Mouse (Mus musculus) liver, embryonic 14.5 days (tissue): Measurements from ENCODE around the gene Gas1. TPM values are rescaled to one million over a fixed set of nuclear protein-coding genes. Genes with fewer than 3 reads are reported as not detected.

Source experiments
- ATAC-seq: fragments of 200-750 bp; cut with Nextera tagmentation; 2 replicates; pipeline ENCODE4 v1.8.0; 2017; ENCODE audit warnings: moderate number of reproducible peaks, mild to moderate bottlenecking, moderate library complexity; ENCODE audit not compliant: insufficient read depth
- DNase-seq, 3 experiments: peaks; one replicate each; pipeline ENCODE4 v3.0.0-alpha.2; 2012 to 2013; ENCODE audit warnings: low read depth in 3 of 3, low spot score in 3 of 3
- H3K27ac ChIP-seq: fragments of 300-500 bp; sonication (generic); 2 replicates; pipeline ENCODE4 v1.5.1; 2014; ENCODE audit warnings: moderate library complexity, mild to moderate bottlenecking, control low read depth, inconsistent platforms
- H3K27me3 ChIP-seq: fragments of 300-500 bp; sonication (generic); 2 replicates; pipeline ENCODE4 v1.6.1; 2014; ENCODE audit warnings: mild to moderate bottlenecking, low read length, moderate library complexity; ENCODE audit not compliant: control insufficient read depth, insufficient read depth
- H3K36me3 ChIP-seq: fragments of 300-500 bp; sonication (generic); replicated peaks from 2 replicates; pipeline ENCODE4 v1.6.1; 2014; ENCODE audit warnings: low read depth; ENCODE audit not compliant: control insufficient read depth, insufficient read depth
- H3K4me1 ChIP-seq, 2 experiments: fragments of 200-500 bp in 1 of 2; fragments of 300-500 bp in 1 of 2; sonication (generic) in 1 of 2; replicated peaks; 2 replicates each; pipeline ENCODE4 v1.6.1; 2012 to 2014; ENCODE audit warnings: antibody characterized with exemption in 1 of 2, inconsistent platforms in 1 of 2, low read length in 1 of 2; ENCODE audit not compliant: control insufficient read depth in 2 of 2, insufficient read depth in 2 of 2
- H3K4me2 ChIP-seq: fragments of 300-500 bp; sonication (generic); 2 replicates; pipeline ENCODE4 v1.6.1; 2014; ENCODE audit warnings: low read depth, mild to moderate bottlenecking, control low read depth, moderate library complexity
- H3K4me3 ChIP-seq, 2 experiments: fragments of 200-500 bp in 1 of 2; fragments of 300-500 bp in 1 of 2; sonication (generic) in 1 of 2; 2 replicates each; pipeline ENCODE4 v1.5.1; 2012 to 2014; ENCODE audit warnings: low read depth in 2 of 2, low read length in 2 of 2, mild to moderate bottlenecking in 2 of 2, control low read depth in 1 of 2, inconsistent platforms in 1 of 2, moderate library complexity in 1 of 2; ENCODE audit not compliant: insufficient read depth in 1 of 2
- H3K9ac ChIP-seq: fragments of 300-500 bp; sonication (generic); replicated peaks from 2 replicates; pipeline ENCODE4 v1.6.1; 2014; ENCODE audit warnings: mild to moderate bottlenecking, control low read depth, moderate library complexity
- H3K9me3 ChIP-seq: fragments of 300-500 bp; sonication (generic); 2 replicates; pipeline ENCODE4 v1.6.1; 2016; ENCODE audit warnings: low read length, mixed read lengths; ENCODE audit not compliant: control insufficient read depth
- CTCF ChIP-seq: IDR thresholded peaks from 2 replicates; pipeline ENCODE4 v1.5.1; 2016; ENCODE audit warnings: antibody characterized with exemption, low read depth, control low read depth
- EP300 ChIP-seq: IDR thresholded peaks from 2 replicates; pipeline ENCODE4 v1.6.1; 2016; ENCODE audit warnings: antibody characterized with exemption, low read depth
- WGBS: fragments of 180-500 bp; shearing (Covaris S2); extraction: QIAGEN DNeasy Blood & Tissue Kit; methylation state at CpG from one replicate; pipeline ENCODE4 v1.1.7; 2014; ENCODE audit not compliant: insufficient replicate concordance; 5-methylcytosine and 5-hydroxymethylcytosine counted together
- polyA plus RNA-seq, 2 experiments: library from polyadenylated mRNA; depleted of rRNA in 1 of 2; stranded (reverse) in 1 of 2; unstranded in 1 of 2; fragments of >200 nt; fragmentation: Nextera tagmentation in 1 of 2; extraction: Ambion mirVana in 1 of 2; gene quantifications; 2 replicates each; pipeline versions ENCODE4 v1.2.1 to v1.2.3; 2012 to 2014

The Gas1 gene
- polyA plus RNA-seq, 2 experiments = 1.5 to 1.6 TPM

GRCm38 (mm10) chr13:60125020-60125419, 52.1 kb downstream of the Gas1 start:
- Histone ChIP-seq H3K9me3 (no peaks in the 10 kb centered on the region), H3K27ac (no peak overlapping the region), H3K4me2 (no peak overlapping the region), H3K9ac (no peak overlapping the region), H3K36me3 (no peaks in the 10 kb centered on the region), H3K4me1 (no peaks in the 10 kb centered on the region), H3K4me3 (no peak overlapping the region), H3K27me3 (no peaks in the 10 kb centered on the region; the same call in 1 of the 2 replicates)
- TF ChIP-seq CTCF = no peak
- TF ChIP-seq EP300 = no peak
- no peak for DNase-seq
- WGBS = 39% methylated on average over 3 of the region's 3 CpGs
- no peak for ATAC-seq

- no peaks in the 10 kb centered on the region for H3K4me1 ChIP-seq
- no peaks in the 10 kb centered on the region; the same call in 1 of the 2 replicates for H3K27me3 ChIP-seq
- H3K4me2 ChIP-seq = no peak overlapping the region
- no peak for DNase-seq
- no peak for TF ChIP-seq EP300
- no peak for TF ChIP-seq CTCF
- no peak for ATAC-seq
- H3K9ac ChIP-seq = no peak overlapping the region
- 62% methylated on average over 7 of the region's 7 CpGs for WGBS
- no peaks in the 10 kb centered on the region for H3K9me3 ChIP-seq
- no peak overlapping the region for H3K27ac ChIP-seq
- H3K36me3 ChIP-seq = no peaks in the 10 kb centered on the region
- H3K4me3 ChIP-seq = no peak overlapping the region
Observed at GRCm38 (mm10) chr13:60124456-60124855, 52.7 kb downstream of the Gas1 start.
